Mouse (Mus musculus) myocyte (in vitro differentiated cells): ENCODE data around the gene Tshz2.

ENCODE experiments used
- MAX ChIP-seq: IDR thresholded peaks from one replicate; pipeline ENCODE4 v1.6.1; 2011; ENCODE audit warnings: low read depth, mild to moderate bottlenecking, control low read depth
- MYOG ChIP-seq, 3 experiments: IDR thresholded peaks; one replicate each; pipeline ENCODE4 v1.6.1; 2011; ENCODE audit warnings: control low read depth in 2 of 3, low read depth in 2 of 3, mild to moderate bottlenecking in 2 of 3; ENCODE audit not compliant: insufficient read length in 2 of 3, control insufficient read depth in 1 of 3, insufficient read depth in 1 of 3
- POLR2A ChIP-seq: IDR thresholded peaks from one replicate; pipeline ENCODE4 v1.6.1; 2011; ENCODE audit warnings: low read depth, mild to moderate bottlenecking, control low read depth, moderate library complexity; ENCODE audit not compliant: insufficient read length
- REST ChIP-seq: IDR thresholded peaks from one replicate; pipeline ENCODE4 v1.6.1; 2011; ENCODE audit warnings: mild to moderate bottlenecking, control low read depth, moderate library complexity; ENCODE audit not compliant: insufficient read depth, insufficient read length
- SRF ChIP-seq: IDR thresholded peaks from one replicate; pipeline ENCODE4 v1.6.1; 2011; ENCODE audit warnings: low read depth; ENCODE audit not compliant: control insufficient read depth, insufficient read length
- USF1 ChIP-seq: IDR thresholded peaks from one replicate; pipeline ENCODE4 v1.6.1; 2011; ENCODE audit warnings: low read depth, mild to moderate bottlenecking, control low read depth, moderate library complexity

- TF ChIP-seq MAX = no peak
- no peak for TF ChIP-seq POLR2A
- TF ChIP-seq USF1 = no peak
- no peak for TF ChIP-seq SRF
- no peak for TF ChIP-seq REST
- TF ChIP-seq MYOG (IDR thresholded peaks at IDR 0.05; ENCODE audit: control insufficient read depth in 1 of 3, insufficient read depth in 1 of 3, insufficient read length in 2 of 3, low read depth in 2 of 3) = no peak
These were observed 14.3 kb downstream of the Tshz2 start for GRCm38 (mm10) chr2:169647091-169647490.
